Mouse (Mus musculus): ENCODE data around the gene Slfn9. TPM values are rescaled to one million over a fixed set of nuclear protein-coding genes. Genes with fewer than 3 reads are reported as not detected.
A peak's percentile ranks its signal among the peaks of the same experiment; 100 is the strongest.
"Not testable (repeated sequence)": the region's sequence is repeated elsewhere in the genome, so short reads cannot be mapped to it uniquely, and the experiment has no call there.

Gene Slfn9
- polyA plus RNA-seq, 1 experiment from 2014 or later = 10.1 TPM

DNA sequence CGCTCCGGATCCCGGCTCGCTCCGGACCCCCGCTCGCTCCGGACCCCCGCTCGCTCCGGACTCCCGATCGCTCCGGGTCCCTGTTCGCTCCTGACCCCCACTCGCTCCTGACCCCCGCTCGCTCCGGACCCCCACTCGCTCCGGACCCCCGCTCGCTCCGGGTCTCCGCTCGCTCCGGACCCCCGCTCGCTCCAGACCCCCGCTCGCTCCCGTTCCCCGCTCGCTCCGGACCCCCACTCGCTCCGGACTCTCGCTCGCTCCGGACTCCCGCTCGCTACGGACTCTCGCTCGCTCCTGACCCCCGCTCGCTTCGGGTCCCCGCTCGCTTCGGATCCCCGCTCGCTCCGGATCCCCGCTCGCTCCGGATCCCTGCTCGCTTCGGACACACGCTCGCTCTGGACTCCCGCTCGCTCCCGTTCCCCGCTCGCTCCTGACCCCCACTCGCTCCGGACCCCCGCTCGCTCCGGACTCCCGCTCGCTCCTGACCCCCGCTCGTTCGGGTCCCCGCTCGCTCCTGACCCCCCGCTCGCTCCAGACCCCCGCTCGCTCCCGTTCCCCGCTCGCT, 61.2 kb downstream of the Slfn9 start:
- not testable (repeated sequence) for H3K4me1 ChIP-seq (replicated peaks; ENCODE audit: control insufficient read depth, insufficient read depth, low read length); H3K9ac ChIP-seq (ENCODE audit: low read depth, low read length); ATAC-seq (ENCODE audit: low FRiP score); H3K36me3 ChIP-seq (ENCODE audit: control insufficient read depth, insufficient read depth, low read length); H3K27ac ChIP-seq (ENCODE audit: low read depth, low read length); H3K9me3 ChIP-seq (ENCODE audit: control insufficient read depth, low read length)
- peak; percentile 49 for DNase-seq (ENCODE audit: low spot score)
- H3K4me2 ChIP-seq (replicated peaks; ENCODE audit: low read depth, low read length) = peak overlapping the region; percentile 98
- peak overlapping the region; percentile 47 for H3K4me3 ChIP-seq (ENCODE audit: low read depth, low read length)
- H3K27me3 ChIP-seq (ENCODE audit: control insufficient read depth, insufficient read depth, low read length) = peaks cover 47% of the 10 kb centered on the region
- WGBS = 1% methylated on average over 69 of the region's 85 CpGs

DNA sequence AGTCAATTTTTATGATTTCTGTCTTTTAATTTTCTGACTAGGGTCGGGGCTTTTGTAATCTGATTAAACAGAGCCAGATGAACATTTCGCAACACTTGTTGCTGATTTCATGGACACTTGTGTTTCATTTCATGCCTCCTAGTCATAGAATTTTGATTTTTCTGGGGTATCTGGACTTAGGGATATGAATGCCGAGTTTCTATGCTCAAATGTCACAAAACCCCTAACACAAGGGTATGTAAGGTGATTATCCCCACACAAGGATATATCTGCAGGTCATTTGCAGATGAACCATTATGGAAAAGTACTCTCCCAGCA, 62.0 kb downstream of the Slfn9 start:
- Histone ChIP-seq H3K4me3 (ENCODE audit: low read depth, low read length) (no peak overlapping the region), H3K9ac (ENCODE audit: low read depth, low read length) (no peak overlapping the region), H3K27me3 (ENCODE audit: control insufficient read depth, insufficient read depth, low read length) (peaks cover 41% of the 10 kb centered on the region), H3K27ac (ENCODE audit: low read depth, low read length) (no peak overlapping the region), H3K4me2 (replicated peaks; ENCODE audit: low read depth, low read length) (no peak overlapping the region), H3K36me3 (ENCODE audit: control insufficient read depth, insufficient read depth, low read length) (no peaks in the 10 kb centered on the region), H3K4me1 (replicated peaks; ENCODE audit: control insufficient read depth, insufficient read depth, low read length) (0 out of 2 replicates have a peak, but pooled peaks cover 2% of the 10 kb centered on the region), H3K9me3 (ENCODE audit: control insufficient read depth, low read length) (no peaks in the 10 kb centered on the region)
- WGBS = 48% methylated on average over 3 of the region's 3 CpGs
- ATAC-seq (ENCODE audit: low FRiP score) (no peak), DNase-seq (ENCODE audit: low spot score) (peak; percentile 33)

DNA sequence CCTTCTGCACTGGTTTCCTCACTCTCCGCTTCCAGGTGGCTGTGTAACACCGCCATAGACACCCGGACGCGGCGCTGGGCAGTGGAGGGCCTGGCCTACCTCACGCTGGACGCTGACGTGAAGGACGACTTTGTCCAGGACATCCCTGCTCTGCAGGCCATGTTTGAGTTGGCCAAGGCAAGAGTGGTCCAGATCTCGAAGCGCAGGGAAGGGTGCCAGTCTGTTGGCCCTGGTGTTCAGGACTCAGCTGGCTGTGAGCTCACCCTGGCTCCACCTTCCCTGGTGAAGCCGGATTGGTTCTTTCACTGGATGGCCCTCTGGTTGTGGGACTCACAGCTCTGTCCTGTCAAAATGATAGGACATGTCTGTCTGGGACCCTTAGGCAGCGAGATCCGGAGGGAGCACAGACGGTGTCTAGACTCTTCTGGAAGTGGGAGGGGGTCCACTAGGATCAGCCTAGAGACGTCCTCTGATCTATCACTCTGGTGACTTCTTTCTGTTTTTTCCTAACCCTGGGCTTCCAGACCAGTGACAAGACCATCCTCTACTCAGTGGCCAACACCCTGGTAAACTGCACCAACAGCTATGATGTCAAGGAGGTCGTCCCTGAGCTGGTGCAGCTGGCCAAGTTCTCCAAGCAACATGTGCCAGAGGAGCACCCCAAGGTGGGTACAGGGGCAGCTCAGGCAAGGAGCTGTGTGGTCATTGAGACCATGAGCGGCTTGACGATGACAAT, 62.6 kb downstream of the Slfn9 start:
- no peaks in the 10 kb centered on the region for H3K36me3 ChIP-seq (ENCODE audit: control insufficient read depth, insufficient read depth, low read length)
- H3K4me2 ChIP-seq (replicated peaks; ENCODE audit: low read depth, low read length) = no peak overlapping the region
- no peak overlapping the region for H3K9ac ChIP-seq (ENCODE audit: low read depth, low read length)
- H3K27ac ChIP-seq (ENCODE audit: low read depth, low read length) = no peak overlapping the region
- no peaks in the 10 kb centered on the region for H3K9me3 ChIP-seq (ENCODE audit: control insufficient read depth, low read length)
- no peak overlapping the region for H3K4me3 ChIP-seq (ENCODE audit: low read depth, low read length)
- whole genome bisulfite sequencing = 32% methylated on average over 20 of the region's 20 CpGs
- DNase-seq (ENCODE audit: low spot score) (peak; percentile 16), ATAC-seq (ENCODE audit: low FRiP score) (no peak)
- H3K27me3 ChIP-seq (ENCODE audit: control insufficient read depth, insufficient read depth, low read length) = peaks cover 36% of the 10 kb centered on the region
- 0 out of 2 replicates have a peak, but pooled peaks cover 2% of the 10 kb centered on the region for H3K4me1 ChIP-seq (replicated peaks; ENCODE audit: control insufficient read depth, insufficient read depth, low read length)

Other genes starting within 250 kb of the Slfn9 start
- 0.49 and 0.69 TPM in 2 replicates for gene Cct6b, start 227.5 kb downstream of the Slfn9 start, polyA plus RNA-seq (2014; fragmentation: Nextera tagmentation; extraction: Ambion mirVana)
- gene Zfp830, start 227.5 kb downstream of the Slfn9 start, polyA plus RNA-seq (2014; fragmentation: Nextera tagmentation; extraction: Ambion mirVana) = 39.2 and 42.6 TPM in 2 replicates
- 38.0 and 48.0 TPM in 2 replicates for gene Lig3, start 210.7 kb downstream of the Slfn9 start, polyA plus RNA-seq (2014; fragmentation: Nextera tagmentation; extraction: Ambion mirVana)
- 6.3 and 8.8 TPM in 2 replicates for gene Rffl, start 120.6 kb downstream of the Slfn9 start, polyA plus RNA-seq (2014; fragmentation: Nextera tagmentation; extraction: Ambion mirVana)
- gene Rad51d, start 101.2 kb downstream of the Slfn9 start, polyA plus RNA-seq (2014; fragmentation: Nextera tagmentation; extraction: Ambion mirVana) = 14.6 and 15.7 TPM in 2 replicates
- gene Fndc8, start 99.7 kb downstream of the Slfn9 start, polyA plus RNA-seq (2014; fragmentation: Nextera tagmentation; extraction: Ambion mirVana) = 0.09 and 0.22 TPM in 2 replicates
- 19.8 and 22.9 TPM in 2 replicates for gene Nle1, start 83.4 kb downstream of the Slfn9 start, polyA plus RNA-seq (2014; fragmentation: Nextera tagmentation; extraction: Ambion mirVana)
- 0.42 and 0.45 TPM in 2 replicates for gene Unc45b, start 81.3 kb downstream of the Slfn9 start, polyA plus RNA-seq (2014; fragmentation: Nextera tagmentation; extraction: Ambion mirVana)
- 0.85 and 1.3 TPM in 2 replicates for gene Slfn5, start 40.5 kb downstream of the Slfn9 start, polyA plus RNA-seq (2014; fragmentation: Nextera tagmentation; extraction: Ambion mirVana)
- gene Slfn8, start 29.0 kb upstream of the Slfn9 start, polyA plus RNA-seq (2014; fragmentation: Nextera tagmentation; extraction: Ambion mirVana) = 0.28 TPM in 2 replicates
- gene Slfn2, start 73.3 kb upstream of the Slfn9 start, polyA plus RNA-seq (2014; fragmentation: Nextera tagmentation; extraction: Ambion mirVana) = 1.5 and 1.6 TPM in 2 replicates
- not detected in 2 replicates for gene Slfn1, start 125.0 kb upstream of the Slfn9 start, polyA plus RNA-seq (2014; fragmentation: Nextera tagmentation; extraction: Ambion mirVana)
- not detected in 2 replicates for gene Slfn4, start 183.4 kb upstream of the Slfn9 start, polyA plus RNA-seq (2014; fragmentation: Nextera tagmentation; extraction: Ambion mirVana)
- 0.26 and 0.50 TPM in 2 replicates for gene Slfn3, start 199.5 kb upstream of the Slfn9 start, polyA plus RNA-seq (2014; fragmentation: Nextera tagmentation; extraction: Ambion mirVana)